Mouse (Mus musculus) myocyte (in vitro differentiated cells): ENCODE data around the gene 1810055G02Rik.

Experiments used
- CEBPB ChIP-seq: IDR thresholded peaks from 2 replicates; pipeline ENCODE4 v1.6.1; 2011; ENCODE audit warnings: mild to moderate bottlenecking, moderate library complexity; ENCODE audit not compliant: poor library complexity, insufficient read depth, severe bottlenecking
- E2F4 ChIP-seq: IDR thresholded peaks from one replicate; pipeline ENCODE4 v1.6.1; 2011; ENCODE audit warnings: mild to moderate bottlenecking, control low read depth, moderate library complexity; ENCODE audit not compliant: insufficient read depth
- MYOG ChIP-seq, 3 experiments: IDR thresholded peaks; one replicate each; pipeline ENCODE4 v1.6.1; 2011; ENCODE audit warnings: control low read depth in 2 of 3, low read depth in 2 of 3, mild to moderate bottlenecking in 2 of 3; ENCODE audit not compliant: insufficient read length in 2 of 3, control insufficient read depth in 1 of 3, insufficient read depth in 1 of 3
- POLR2A ChIP-seq: IDR thresholded peaks from one replicate; pipeline ENCODE4 v1.6.1; 2011; ENCODE audit warnings: low read depth, mild to moderate bottlenecking, control low read depth, moderate library complexity; ENCODE audit not compliant: insufficient read length
- TCF12 ChIP-seq: IDR thresholded peaks from one replicate; pipeline ENCODE4 v1.6.1; 2011; ENCODE audit warnings: mild to moderate bottlenecking, control low read depth; ENCODE audit not compliant: poor library complexity, insufficient read depth, severe bottlenecking
- TCF3 ChIP-seq: IDR thresholded peaks from one replicate; pipeline ENCODE4 v1.6.1; 2011; ENCODE audit warnings: low read depth, control low read depth; ENCODE audit not compliant: insufficient read length
- USF1 ChIP-seq: IDR thresholded peaks from one replicate; pipeline ENCODE4 v1.6.1; 2011; ENCODE audit warnings: low read depth, mild to moderate bottlenecking, control low read depth, moderate library complexity

DNA sequence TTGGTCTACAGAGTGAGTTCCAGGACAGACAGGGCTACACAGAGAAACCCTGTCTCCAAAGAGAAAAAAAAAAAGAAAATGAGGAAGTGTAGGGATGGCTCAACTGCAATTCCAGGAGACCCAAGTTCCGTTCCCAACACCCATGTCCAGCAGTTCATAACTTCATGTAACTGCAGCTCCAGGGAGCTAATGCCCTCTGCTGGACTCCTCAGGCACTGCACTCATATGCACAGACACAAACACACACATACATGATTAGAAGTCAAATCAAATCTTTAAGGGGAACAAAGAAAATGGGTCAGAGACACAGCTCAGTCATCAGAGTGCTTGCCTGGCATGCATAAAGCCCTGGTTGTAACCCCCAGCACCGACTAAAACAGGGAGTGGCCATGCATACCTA is 34.9 kb upstream of the 1810055G02Rik start:
- TF ChIP-seq MYOG (IDR thresholded peaks at IDR 0.05; ENCODE audit: control insufficient read depth in 1 of 3, insufficient read depth in 1 of 3, insufficient read length in 2 of 3, low read depth in 2 of 3) (no peak), CEBPB (no peak), E2F4 (no peak), POLR2A (no peak), USF1 (no peak), TCF3 (no peak), TCF12 (no peak)
